Mouse (Mus musculus) hindbrain, embryonic 16.5 days (tissue): ENCODE data around the gene Shisa3. TPM values are rescaled to one million over a fixed set of nuclear protein-coding genes. Genes with fewer than 3 reads are reported as not detected.

Experiments
- ATAC-seq: fragments of 200-750 bp; cut with Nextera tagmentation; 2 replicates; pipeline ENCODE4 v1.8.0; 2017; ENCODE audit warnings: moderate TSS enrichment, moderate library complexity
- H3K27ac ChIP-seq: fragments of 300-500 bp; sonication (generic); 2 replicates; pipeline ENCODE4 v1.5.1; 2014; ENCODE audit warnings: low read depth, mild to moderate bottlenecking, control low read depth, low read length, moderate library complexity
- H3K27me3 ChIP-seq: fragments of 300-500 bp; sonication (generic); replicated peaks from 2 replicates; pipeline ENCODE4 v1.6.1; 2014; ENCODE audit warnings: low read length; ENCODE audit not compliant: control insufficient read depth, insufficient read depth
- H3K36me3 ChIP-seq: fragments of 300-500 bp; sonication (generic); 2 replicates; pipeline ENCODE4 v1.6.1; 2014; ENCODE audit warnings: mild to moderate bottlenecking, low read length, moderate library complexity, mixed read lengths; ENCODE audit not compliant: control insufficient read depth, insufficient read depth
- H3K4me1 ChIP-seq: fragments of 300-500 bp; sonication (generic); 2 replicates; pipeline ENCODE4 v1.6.1; 2014; ENCODE audit warnings: low read depth, low read length; ENCODE audit not compliant: control insufficient read depth, insufficient read depth
- H3K4me2 ChIP-seq: fragments of 300-500 bp; sonication (generic); 2 replicates; pipeline ENCODE4 v1.6.1; 2014; ENCODE audit warnings: mild to moderate bottlenecking, low read length, control low read depth, moderate library complexity
- H3K4me3 ChIP-seq: fragments of 300-500 bp; sonication (generic); 2 replicates; pipeline ENCODE4 v1.5.1; 2014; ENCODE audit warnings: mild to moderate bottlenecking, low read length, control low read depth, moderate library complexity
- H3K9ac ChIP-seq: fragments of 300-500 bp; sonication (generic); 2 replicates; pipeline ENCODE4 v1.6.1; 2014; ENCODE audit warnings: low read depth, mild to moderate bottlenecking, control low read depth, low read length, moderate library complexity
- H3K9me3 ChIP-seq: fragments of 300-500 bp; sonication (generic); 2 replicates; pipeline ENCODE4 v1.6.1; 2014; ENCODE audit warnings: mild to moderate bottlenecking, low read length, moderate library complexity; ENCODE audit not compliant: control insufficient read depth
- WGBS: fragments of 180-500 bp; shearing (Covaris S2); extraction: QIAGEN DNeasy Blood & Tissue Kit; methylation state at CpG from one replicate; pipeline ENCODE4 v1.1.7; 2014; 5-methylcytosine and 5-hydroxymethylcytosine counted together
- polyA plus RNA-seq: library from polyadenylated mRNA; unstranded; fragments of >200 nt; fragmentation: Nextera tagmentation; extraction: Ambion mirVana; gene quantifications from 2 replicates; pipeline ENCODE4 v1.2.1, GENCODE M21; 2015

Gene Shisa3
- polyA plus RNA-seq, 1 experiment from 2014 or later = 1.4 TPM

DNA sequence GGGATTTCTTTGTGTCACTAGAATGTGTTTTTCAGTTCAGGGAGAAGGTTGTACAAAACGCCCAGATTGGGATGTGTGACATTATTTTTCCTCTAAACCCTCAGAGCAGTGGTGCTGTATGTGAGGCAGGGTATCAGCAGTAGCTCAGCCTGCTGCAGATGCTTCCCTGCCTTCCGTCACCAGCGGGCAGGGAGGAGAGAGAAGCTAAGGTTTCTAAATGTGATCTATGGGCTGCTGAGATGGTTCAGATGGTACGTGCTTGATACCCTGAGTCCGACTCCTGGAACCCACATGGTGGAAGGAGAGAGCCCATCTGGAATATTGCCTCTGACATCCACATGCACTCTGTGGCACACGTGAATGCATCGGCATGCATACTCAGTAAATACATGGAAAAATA is 12.1 kb upstream of the Shisa3 start:
- no peak overlapping the region for H3K9ac ChIP-seq
- ATAC-seq = no peak
- H3K4me2 ChIP-seq = no peak overlapping the region
- H3K4me1 ChIP-seq = no peaks in the 10 kb centered on the region
- no peak overlapping the region for H3K27ac ChIP-seq
- H3K9me3 ChIP-seq = no peaks in the 10 kb centered on the region
- WGBS = 66% methylated on average over 7 of the region's 7 CpGs
- H3K27me3 ChIP-seq = peaks cover 2% of the 10 kb centered on the region; the same call in 1 of the 2 replicates
- H3K36me3 ChIP-seq = no peaks in the 10 kb centered on the region
- no peak overlapping the region for H3K4me3 ChIP-seq

GRCm38 (mm10) chr5:67599935-67600334 is 7.7 kb upstream of the Shisa3 start:
- WGBS = 85% methylated on average over 9 of the region's 9 CpGs
- ATAC-seq = no peak
- H3K4me1 ChIP-seq = no peaks in the 10 kb centered on the region
- H3K9ac ChIP-seq = no peak overlapping the region
- peaks cover 10% of the 10 kb centered on the region for H3K27me3 ChIP-seq
- H3K27ac ChIP-seq = no peak overlapping the region
- H3K4me2 ChIP-seq = no peak overlapping the region
- no peaks in the 10 kb centered on the region for H3K9me3 ChIP-seq
- H3K4me3 ChIP-seq = no peak overlapping the region
- H3K36me3 ChIP-seq = no peaks in the 10 kb centered on the region

- Histone ChIP-seq H3K4me1 (peaks cover 18% of the 10 kb centered on the region), H3K27me3 (peaks cover 39% of the 10 kb centered on the region), H3K36me3 (no peaks in the 10 kb centered on the region), H3K9me3 (no peaks in the 10 kb centered on the region), H3K27ac (no peak overlapping the region), H3K9ac (no peak overlapping the region), H3K4me2 (no peak overlapping the region), H3K4me3 (no peak overlapping the region)
- ATAC-seq = no peak
- 40% methylated on average over 5 of the region's 5 CpGs for WGBS
These were observed 1.7 kb upstream of the Shisa3 start for GRCm38 (mm10) chr5:67605951-67606350.

- no peak for ATAC-seq
- H3K36me3 ChIP-seq = no peaks in the 10 kb centered on the region
- peak overlapping the region; percentile 27; the same call in 1 of the 2 replicates for H3K9ac ChIP-seq
- H3K4me1 ChIP-seq = peaks cover 18% of the 10 kb centered on the region
- H3K27me3 ChIP-seq = peaks cover 43% of the 10 kb centered on the region
- no peak overlapping the region for H3K27ac ChIP-seq
- no peaks in the 10 kb centered on the region for H3K9me3 ChIP-seq
- H3K4me3 ChIP-seq = peak overlapping the region; percentile 48
- 1% methylated on average over 66 of the region's 66 CpGs for WGBS
- H3K4me2 ChIP-seq = peak overlapping the region; percentile 88
These were observed 522 bp upstream of the Shisa3 start for GRCm38 (mm10) chr5:67606916-67607803.

DNA sequence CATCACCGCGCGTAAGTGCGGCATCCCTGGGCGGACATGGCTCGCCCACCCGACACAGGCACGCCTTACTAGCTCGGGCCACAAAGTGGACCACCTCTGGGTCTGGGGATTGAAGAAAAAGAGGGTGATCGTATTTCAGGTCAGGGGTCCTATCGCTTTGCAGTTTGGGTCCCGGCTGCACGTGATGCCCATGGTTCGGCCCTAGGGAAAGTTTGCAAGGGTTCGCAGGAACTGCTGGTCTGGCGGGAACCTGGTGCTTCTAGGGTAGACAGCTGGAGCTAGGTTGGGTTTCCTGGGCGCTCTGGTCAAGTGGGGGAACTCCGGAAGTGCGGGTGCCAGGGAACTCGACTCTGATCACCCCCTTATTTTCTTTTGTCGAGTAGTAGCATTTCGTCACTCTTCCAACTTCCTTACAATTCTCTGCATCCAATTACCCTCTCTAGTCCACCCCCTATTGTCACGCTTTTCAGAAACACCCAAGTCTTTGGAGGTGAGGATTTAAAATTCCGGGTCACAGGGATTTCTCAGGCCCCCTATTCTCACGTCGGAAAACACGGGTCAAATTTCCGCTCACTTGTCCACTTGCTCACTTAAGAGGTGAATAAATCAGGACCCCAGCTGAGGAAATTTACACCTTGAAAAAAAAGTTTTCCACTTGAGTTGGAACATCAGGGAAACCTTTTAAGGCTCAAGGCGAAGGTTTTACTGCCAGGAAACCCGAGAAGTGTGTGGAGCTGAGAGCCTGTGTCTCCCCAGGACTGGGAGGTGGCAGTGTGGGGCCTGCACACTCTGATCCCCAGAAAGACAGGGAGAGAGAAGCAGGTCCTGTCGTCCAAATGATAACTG is 1.2 kb downstream of the Shisa3 start:
- H3K4me2 ChIP-seq = peak overlapping the region; percentile 88
- peaks cover 37% of the 10 kb centered on the region for H3K27me3 ChIP-seq
- H3K4me3 ChIP-seq = peak overlapping the region; percentile 48
- ATAC-seq = peak; percentile 10; the same call in 1 of the 2 replicates
- no peaks in the 10 kb centered on the region for H3K36me3 ChIP-seq
- peaks cover 18% of the 10 kb centered on the region for H3K4me1 ChIP-seq
- 7% methylated on average over 31 of the region's 31 CpGs for WGBS
- H3K9me3 ChIP-seq = no peaks in the 10 kb centered on the region
- H3K27ac ChIP-seq = no peak overlapping the region
- peak overlapping the region; percentile 59 for H3K9ac ChIP-seq

DNA sequence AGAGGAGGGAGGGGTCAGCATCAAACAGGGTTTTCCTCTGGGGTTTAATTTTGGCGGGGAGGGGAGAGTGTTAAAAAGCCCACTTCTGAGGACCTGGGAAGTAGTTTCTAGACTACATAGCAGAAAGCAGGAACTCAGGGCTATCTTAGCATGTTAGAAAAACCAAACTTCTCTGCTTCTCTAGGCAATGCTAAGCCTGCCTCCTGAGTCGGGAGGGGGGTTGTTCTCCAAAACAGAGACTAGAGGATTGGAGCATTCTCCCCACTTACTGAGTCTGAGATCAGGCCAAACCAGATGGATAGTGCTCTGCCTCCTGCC is 1.8 kb downstream of the Shisa3 start:
- no peak for ATAC-seq

DNA sequence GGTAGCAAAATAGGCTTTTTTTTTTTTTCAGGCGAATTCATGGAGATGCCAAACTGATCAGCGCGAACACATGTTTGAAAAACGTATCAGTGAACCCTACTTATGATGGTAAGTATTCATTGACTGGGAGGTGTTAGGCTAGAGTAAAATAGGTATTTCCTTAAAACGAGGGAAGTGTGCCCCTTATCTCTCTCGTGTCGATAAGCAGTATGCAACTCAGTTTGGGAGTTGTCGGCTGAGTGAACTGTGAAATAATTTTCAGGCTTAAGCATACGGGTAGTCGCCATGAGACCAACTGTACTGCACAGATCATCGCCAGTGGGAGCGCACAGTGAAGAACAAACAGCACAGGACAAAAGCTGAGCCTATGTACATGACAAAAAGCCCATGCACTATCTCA is 13.5 kb downstream of the Shisa3 start:
- Histone ChIP-seq H3K27me3 (no peaks in the 10 kb centered on the region), H3K4me1 (no peaks in the 10 kb centered on the region), H3K4me3 (no peak overlapping the region), H3K36me3 (peaks cover 9% of the 10 kb centered on the region), H3K27ac (no peak overlapping the region), H3K9ac (no peak overlapping the region), H3K9me3 (no peaks in the 10 kb centered on the region), H3K4me2 (no peak overlapping the region)
- no peak for ATAC-seq
- WGBS = 87% methylated on average over 12 of the region's 12 CpGs

More for the DNA sequence above, 1.8 kb downstream of the Shisa3 start:
- WGBS = 12% methylated on average over 2 of the region's 2 CpGs
- H3K4me3 ChIP-seq = no peak overlapping the region
- H3K9ac ChIP-seq = no peak overlapping the region
- no peaks in the 10 kb centered on the region for H3K9me3 ChIP-seq
- H3K27ac ChIP-seq = no peak overlapping the region
- H3K4me1 ChIP-seq = peaks cover 18% of the 10 kb centered on the region
- no peaks in the 10 kb centered on the region for H3K36me3 ChIP-seq
- no peak overlapping the region for H3K4me2 ChIP-seq
- peaks cover 37% of the 10 kb centered on the region for H3K27me3 ChIP-seq

- Histone ChIP-seq H3K4me3 (no peak overlapping the region), H3K36me3 (no peaks in the 10 kb centered on the region; the same call in 1 of the 2 replicates), H3K4me1 (no peaks in the 10 kb centered on the region), H3K27me3 (no peaks in the 10 kb centered on the region), H3K9me3 (no peaks in the 10 kb centered on the region), H3K27ac (no peak overlapping the region), H3K4me2 (no peak overlapping the region), H3K9ac (no peak overlapping the region)
- 0 out of 2 replicates have a peak, but pooled peaks have one; percentile 48 for ATAC-seq
- 67% methylated on average over 9 of the region's 9 CpGs for WGBS
These were observed 20.7 kb downstream of the Shisa3 start for GRCm38 (mm10) chr5:67628180-67628940.
